Mouse (Mus musculus) lung, postnatal 25 days (tissue): Measurements from ENCODE around the gene Hs2st1.

Experiments used
- DNase-seq: peaks from one replicate; pipeline ENCODE4 v3.0.0; 2022; ENCODE audit warnings: low spot score

Hs2st1 gene

DNA sequence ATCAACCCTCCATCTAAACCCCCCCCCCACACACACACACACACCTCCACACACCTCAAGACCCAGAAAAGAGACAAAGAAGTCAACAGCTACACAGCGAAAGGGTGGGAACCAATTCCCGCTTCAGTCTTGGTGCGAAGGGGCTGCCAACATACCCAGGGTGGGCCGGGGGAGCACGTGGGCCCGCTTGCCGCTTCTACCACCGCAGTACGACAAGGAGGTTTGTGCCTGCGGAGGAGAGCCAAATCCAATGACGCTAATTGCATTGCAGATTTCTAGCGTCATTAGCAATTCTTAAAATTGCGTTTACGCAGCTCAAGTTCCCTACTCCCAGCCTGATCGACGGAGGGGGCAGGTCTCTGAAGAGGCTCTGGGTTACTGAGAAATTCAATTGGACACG lies 173.5 kb downstream of the Hs2st1 start:
- no peak for DNase-seq

DNA sequence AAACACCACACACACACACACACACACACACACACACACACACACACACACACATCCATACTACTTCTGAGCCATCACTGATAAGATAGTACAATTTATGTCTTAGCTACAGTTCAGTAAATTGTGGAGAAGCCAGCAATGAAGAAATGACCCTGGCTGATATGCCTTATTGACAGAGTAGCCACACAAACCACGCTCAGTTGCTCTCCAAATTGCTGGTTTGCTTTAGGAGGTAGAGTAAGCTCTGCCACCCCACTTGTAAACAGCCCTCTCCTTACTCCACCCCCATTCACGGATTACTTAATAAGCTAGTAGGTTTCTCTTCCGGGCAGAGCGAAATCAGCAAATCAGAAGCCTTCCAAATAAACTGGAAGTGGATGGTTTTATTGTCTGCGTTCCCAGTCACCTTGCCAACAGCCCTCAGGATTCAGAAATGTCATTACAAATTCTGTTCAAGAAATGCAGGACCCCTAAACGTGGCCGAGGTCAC lies 175.5 kb downstream of the Hs2st1 start:
- peak; percentile 20 for DNase-seq

DNA sequence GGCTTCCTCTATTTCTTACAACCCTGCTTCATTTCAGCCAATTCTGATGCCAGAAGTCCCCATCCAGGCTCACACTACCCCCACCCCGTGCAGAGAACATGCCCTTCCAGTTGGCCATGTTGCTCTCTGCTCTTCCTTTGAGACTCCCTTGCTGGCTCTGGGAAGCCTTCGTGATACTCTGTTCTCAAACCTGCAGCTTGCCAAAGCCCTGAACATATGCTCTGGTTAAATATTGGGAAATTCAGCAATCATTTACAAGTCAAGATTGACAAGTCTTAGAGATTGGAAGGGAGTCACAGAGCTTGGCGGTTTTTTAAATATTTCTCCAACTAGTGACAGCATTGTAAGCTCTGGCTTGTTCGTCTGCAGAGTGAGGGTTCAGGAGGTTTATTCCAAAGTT lies 183.5 kb downstream of the Hs2st1 start:
- no peak for DNase-seq

DNA sequence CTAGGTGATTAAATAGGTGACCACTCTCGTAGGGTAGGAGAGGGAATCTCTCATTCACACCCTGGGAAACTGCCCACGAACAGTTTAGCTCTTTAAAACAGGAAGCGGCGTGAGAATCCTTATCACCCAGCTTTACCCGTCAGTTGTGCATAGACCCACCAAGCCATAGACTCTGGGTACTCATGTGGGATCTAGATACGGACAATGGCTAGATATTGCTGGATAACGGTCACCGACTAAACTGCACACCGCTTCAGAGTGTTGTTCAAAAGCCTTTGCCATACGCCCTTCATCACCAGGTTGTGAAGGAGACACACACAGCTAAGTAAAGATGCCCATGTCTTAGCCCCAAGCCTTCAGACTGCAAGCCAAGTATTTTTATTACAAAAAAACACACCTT lies 185.3 kb downstream of the Hs2st1 start:
- no peak for DNase-seq

DNA sequence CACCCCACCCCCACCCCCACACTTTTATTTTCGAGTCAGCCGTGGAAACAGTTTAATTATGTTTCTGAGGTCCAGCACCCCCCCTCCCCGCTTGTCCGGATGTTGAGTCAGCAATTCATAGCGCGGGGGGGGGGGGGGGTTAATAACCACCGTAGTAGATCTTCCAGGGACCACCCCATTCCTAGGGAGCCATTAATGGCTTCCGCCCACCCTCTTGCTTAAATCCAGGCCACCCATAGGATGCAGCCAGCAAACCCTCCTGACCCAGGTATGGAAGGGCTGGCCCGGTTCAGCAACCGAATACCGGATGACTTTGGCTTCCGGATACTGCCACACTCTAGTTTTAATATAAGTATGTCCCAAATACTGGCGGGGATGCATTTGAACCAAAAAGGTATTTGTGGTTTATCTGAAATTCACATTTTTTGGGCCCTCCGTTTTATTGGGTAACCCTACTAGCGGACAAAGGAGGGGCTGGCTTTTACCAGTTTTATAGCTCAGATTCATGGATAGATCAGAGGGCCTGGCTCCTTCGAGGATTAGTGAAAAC lies 188.5 kb downstream of the Hs2st1 start:
- DNase-seq = no peak

DNA sequence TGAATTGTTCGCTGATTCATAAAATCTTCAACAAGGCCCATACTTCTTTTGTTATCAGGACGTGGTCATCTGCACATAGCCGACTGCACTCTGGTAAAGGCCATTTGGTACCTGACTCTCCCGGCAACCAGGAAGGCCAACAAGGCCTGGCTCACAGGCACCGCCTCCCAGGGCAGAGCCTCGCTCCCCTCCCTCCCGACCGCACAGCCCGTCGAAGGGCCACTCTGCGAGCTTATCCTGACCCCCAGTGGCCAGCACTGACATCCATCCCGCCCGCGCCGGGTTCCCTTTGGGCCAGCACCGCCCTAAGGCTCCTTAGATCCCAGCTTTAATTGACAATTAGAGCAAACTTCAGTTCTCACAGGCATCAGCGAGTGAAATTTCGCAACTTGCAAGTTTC lies 189.1 kb downstream of the Hs2st1 start:
- peak; percentile 84 for DNase-seq

DNA sequence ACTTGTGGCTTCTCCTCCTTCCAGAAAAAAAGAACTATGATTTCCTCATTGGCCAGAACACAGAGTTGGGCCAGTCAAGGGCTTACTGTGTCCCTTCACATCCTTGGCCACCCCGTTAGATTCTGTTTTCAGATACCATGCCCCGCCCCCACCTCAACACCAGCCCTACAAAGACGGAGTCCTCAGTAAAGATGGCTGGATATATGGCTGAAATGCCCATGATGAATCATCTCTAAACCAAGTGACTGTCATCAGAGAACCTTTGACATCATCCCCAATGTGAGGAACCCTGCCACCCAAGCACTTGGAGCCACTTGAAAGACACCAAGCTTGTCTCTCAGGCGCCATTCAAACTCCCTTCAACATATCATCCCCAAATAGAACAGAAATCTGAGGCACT lies 190.2 kb downstream of the Hs2st1 start:
- DNase-seq = no peak
